Mouse (Mus musculus) adrenal gland, postnatal 4 days (tissue): ENCODE measurements around the gene Aunip. TPM values are rescaled to one million over a fixed set of nuclear protein-coding genes. Genes with fewer than 3 reads are reported as not detected.
A peak's percentile ranks its signal among the peaks of the same experiment; 100 is the strongest.
"Not testable (repeated sequence)": the region's sequence is repeated elsewhere in the genome, so short reads cannot be mapped to it uniquely, and the experiment has no call there.

Source experiments
- DNase-seq, 2 experiments: peaks; one replicate each; pipeline ENCODE4 v3.0.0; 2021 to 2022; ENCODE audit warnings: low spot score in 2 of 2, mixed read lengths in 2 of 2
- total RNA-seq, 2 experiments: library from RNA; stranded (reverse); gene quantifications; 2 replicates each; pipeline ENCODE4 v1.2.3; 2021

Aunip gene
- total RNA-seq, 2 experiments from 2014 or later = 4.7 to 5.4 TPM

DNA sequence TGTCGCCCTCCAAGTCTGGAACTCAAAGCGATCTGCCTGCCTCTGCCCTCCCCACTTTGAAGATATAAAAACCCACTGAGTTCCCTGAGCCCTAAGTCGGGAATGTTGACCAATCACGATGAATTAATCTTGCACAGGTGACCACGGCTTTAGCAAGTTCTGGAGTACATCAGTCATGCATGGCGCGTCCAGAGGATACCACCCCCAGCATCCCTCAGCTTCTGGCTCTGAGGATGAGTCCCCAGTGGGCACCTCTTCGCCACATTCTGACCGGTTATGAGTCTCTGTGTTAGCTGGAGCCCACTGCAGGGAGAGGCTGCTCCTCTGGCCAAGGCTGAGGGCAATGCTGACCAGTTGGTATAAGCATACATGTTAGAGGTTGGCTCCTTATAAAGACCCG lies 26.6 kb upstream of the Aunip start:
- no peak for DNase-seq

DNA sequence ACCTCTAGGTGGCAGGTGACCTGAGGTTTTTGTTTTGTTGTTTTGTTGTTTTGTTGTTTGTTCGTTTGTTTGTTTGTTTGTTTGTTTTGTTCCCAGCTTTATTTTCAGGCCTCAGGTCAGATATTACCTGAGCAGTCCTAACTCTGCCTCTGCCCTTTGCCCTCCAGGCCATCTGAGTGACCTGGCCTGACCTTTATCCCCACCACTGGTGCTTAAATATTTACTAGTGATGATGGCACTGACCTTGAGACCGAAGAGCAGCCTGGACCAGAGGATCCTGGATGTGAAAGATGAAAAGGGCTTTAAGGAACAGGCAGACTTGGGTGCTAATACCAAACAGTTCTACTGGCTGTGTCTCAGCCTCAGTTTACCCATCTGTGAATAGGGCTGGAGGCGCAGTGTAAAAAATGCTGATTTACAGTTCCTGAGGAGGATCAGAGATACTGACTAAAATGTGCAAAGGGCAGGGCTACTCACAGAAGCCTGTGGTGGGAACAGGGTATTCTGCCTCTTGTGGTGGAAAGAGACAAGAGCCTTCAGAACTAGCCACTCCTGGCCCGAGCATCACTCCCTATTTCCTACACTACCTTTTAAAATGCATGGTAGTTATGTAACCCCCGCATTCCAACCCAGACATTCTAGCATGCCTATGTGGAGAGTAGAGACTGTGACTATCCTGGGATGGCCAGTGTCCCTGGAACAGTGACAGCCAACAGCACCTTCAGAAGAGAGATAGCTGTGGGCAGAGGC lies 25.5 kb upstream of the Aunip start:
- DNase-seq = no peak

DNA sequence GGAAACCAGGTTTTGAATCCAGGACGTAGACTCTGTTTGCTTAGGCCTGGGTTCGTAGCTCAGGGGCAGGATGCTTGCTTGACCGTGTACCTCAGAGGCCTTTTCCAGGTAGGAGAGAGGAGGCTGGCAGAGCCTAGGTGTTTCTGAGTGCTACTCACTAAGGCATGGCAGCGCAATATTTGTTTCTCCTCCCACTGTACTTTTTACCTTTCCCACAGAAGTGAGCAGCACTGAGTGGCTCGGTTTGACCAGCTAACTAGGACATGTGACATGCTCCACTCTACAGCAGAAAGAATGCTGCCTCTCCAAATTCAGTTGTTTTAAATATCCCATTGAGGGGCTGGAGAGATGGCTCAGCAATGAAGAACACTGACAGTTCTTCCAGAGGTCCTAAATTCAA lies 22.6 kb upstream of the Aunip start:
- no peak for DNase-seq

DNA sequence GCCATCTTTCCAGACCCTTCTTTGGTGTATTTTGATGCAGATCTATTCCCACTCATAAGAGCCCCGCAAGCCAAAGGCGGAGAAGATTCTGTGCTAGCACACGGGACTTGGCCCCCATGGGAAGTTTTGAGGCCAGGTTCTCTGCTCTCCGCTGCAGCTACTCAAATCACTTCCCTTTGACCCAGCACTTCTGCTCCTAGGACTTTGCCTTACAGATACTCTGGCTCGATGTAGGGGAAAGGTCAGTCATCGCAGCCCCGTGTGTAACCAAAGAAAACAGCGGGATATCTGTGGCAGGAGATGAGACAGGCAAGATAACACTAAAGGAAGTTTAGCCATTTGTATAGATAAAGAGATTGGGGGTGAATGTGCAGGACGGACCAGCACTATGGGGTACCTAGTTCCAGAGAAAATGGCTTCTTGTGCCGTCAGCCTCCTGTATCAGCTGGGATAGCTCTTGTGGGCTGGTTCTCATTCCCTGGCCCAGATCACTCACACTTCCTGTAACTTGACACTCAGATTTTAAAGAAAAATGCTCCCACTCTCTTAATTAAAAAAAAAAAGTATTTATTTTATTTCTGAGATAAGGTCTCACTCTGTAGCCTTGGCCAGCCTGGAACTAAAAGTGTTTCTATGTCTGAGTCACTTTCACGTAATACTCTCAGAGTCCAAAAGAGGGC lies 20.7 kb upstream of the Aunip start:
- no peak for DNase-seq

DNA sequence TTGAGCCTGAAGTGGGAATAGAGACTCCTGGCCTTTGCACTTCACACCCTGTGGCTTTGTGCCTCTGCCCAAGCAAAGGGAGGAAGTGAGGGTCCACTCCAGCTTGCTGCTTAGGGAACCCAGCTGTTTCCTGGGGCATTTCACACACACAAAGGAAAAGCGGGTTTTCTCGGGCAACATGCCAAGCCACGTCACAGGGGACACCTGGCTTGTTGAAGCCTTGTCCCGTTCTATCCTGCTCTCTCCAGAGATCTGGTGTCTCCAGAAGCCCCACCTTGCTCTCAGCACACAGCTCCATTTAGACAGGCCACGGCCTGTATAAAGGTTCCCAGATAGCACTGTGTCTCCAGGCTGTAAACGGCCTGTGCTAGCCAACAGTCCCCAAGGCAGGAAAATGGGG lies 19.1 kb upstream of the Aunip start:
- no peak for DNase-seq

GRCm38 (mm10) chr4:134494161-134494560 lies 16.6 kb upstream of the Aunip start:
- DNase-seq = not testable (repeated sequence)

GRCm38 (mm10) chr4:134494780-134495545 lies 15.8 kb upstream of the Aunip start:
- DNase-seq = no peak

DNA sequence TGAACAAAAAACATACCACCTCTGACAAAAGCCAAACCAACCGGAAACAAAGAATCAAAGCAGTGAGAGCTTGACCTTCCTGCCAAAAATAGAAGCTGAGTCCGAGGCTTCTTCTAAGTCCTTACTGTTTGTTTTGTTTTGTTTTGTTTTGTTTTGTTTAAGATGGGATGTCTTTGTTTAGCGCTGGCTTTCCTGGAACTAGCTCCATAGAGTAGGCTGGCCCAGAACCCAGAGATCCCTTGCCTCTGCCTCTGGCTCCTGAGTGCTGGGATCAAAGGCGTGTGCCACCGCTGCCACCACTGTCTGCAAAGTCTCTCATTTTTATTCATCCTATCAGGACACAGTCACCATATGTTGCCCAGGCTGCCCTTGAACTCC lies 15.3 kb upstream of the Aunip start:
- DNase-seq = no peak

- peak; percentile 57 to 70 for DNase-seq
Observed at GRCm38 (mm10) chr4:134496595-134497210, 14.1 kb upstream of the Aunip start, which contains the start of gene Paqr7. TSS of gene Paqr7 (plus strand) at chr4:134496697.

- DNase-seq = no peak
Observed at GRCm38 (mm10) chr4:134497223-134497622, 13.6 kb upstream of the Aunip start.

GRCm38 (mm10) chr4:134497986-134498731 lies 12.6 kb upstream of the Aunip start:
- no peak for DNase-seq

GRCm38 (mm10) chr4:134498983-134499382 lies 11.8 kb upstream of the Aunip start:
- not testable (repeated sequence) for DNase-seq

DNA sequence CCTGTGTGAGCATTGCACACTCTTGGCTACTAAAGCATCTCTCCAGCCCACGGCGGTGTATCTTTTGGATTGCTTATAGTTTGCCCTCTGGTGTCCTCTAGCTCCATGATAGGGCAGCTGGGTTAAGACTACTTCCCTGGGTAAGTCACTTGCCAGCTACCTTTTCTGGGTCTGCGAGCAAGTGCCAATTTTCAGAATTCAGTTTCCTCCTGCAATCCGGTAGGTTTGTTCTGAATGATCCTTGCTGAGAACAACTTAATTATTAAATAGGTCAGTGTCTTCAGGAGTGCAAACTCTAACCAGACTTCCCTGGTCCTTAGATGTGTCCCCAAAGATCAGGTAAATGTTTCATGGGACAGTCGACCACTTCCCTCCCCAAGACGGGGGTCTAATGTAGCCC lies 9.7 kb upstream of the Aunip start:
- DNase-seq = no peak

- no peak for DNase-seq
Observed at GRCm38 (mm10) chr4:134503686-134504357, 7.0 kb upstream of the Aunip start.

GRCm38 (mm10) chr4:134505303-134505789 lies 5.5 kb upstream of the Aunip start:
- DNase-seq = no peak

GRCm38 (mm10) chr4:134505966-134506594 lies 4.7 kb upstream of the Aunip start:
- no peak for DNase-seq

GRCm38 (mm10) chr4:134506713-134507112 lies 4.1 kb upstream of the Aunip start:
- DNase-seq = no peak

DNA sequence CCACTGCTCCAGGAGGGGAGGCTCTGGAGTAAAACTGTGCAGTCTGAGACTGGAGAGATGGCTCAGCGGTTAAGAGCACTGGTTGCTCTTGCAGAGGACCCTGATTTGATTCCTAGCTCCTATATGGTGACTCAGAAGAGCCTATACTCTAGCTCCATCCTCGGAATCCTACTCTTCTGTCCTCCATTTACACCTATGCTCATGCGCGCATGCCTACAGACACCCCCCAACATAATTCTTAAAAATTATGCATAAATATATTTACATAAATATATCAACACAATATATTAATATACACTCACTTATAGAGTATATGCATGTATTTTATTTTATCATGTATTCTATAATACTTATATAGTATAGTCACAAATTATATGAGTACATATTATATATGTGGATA lies 403 bp upstream of the Aunip start:
- no peak for DNase-seq

- no peak for DNase-seq
Observed at GRCm38 (mm10) chr4:134511730-134512129, 931 bp downstream of the Aunip start.

DNA sequence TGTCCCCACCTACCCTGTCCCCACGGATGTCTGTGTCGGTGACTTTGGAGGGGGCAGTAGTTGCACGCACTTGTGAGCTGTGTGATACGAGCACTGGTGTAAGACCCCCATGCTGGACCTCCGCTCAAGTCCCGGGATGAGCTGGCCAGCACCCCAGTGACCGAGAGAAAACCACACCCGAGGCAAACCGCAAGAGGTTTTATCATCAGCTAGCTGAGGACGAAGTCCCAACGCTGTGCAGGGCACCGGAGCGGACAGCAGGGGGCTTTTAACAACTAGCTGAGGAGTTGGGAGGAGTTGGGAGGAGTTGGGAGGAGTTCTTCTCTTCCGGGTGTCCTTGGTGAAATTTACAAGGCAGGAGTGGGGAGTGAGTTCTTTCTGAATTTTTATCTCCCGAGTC lies 2.0 kb downstream of the Aunip start:
- peak in 1 of 2 experiments; percentile 69 for DNase-seq
